Mouse (Mus musculus): Measurements from ENCODE around the gene Ncor1. TPM values are rescaled to one million over a fixed set of nuclear protein-coding genes. Genes with fewer than 3 reads are reported as not detected.
"Not testable (repeated sequence)": the region's sequence is repeated elsewhere in the genome, so short reads cannot be mapped to it uniquely, and the experiment has no call there.

Gene Ncor1
- polyA plus RNA-seq, 1 experiment from 2014 or later, result 127 TPM

DNA sequence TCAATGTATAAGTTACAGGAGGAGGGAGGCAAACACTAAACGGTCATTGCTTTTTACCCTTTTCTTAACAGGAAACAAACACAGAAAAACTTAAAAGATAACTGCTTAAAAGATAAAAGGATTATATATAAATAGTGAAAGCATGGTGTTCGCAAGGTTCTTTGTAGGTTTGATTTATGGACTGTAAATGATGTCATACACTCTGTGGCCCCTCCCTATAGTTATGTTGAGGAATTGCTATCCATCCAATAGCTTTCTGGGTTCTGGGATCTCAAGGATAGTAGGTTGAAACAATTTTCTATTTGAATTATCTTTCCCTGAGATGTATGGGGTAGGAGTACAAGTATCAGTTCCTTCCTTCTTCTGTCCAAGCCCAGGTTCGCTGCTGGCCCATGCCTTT, 138.2 kb downstream of the Ncor1 start:
- no peak overlapping the region for H3K4me3 ChIP-seq
- H3K27ac ChIP-seq, result no peak overlapping the region
- no peaks in the 10 kb centered on the region for H3K27me3 ChIP-seq (ENCODE audit: insufficient read depth, poor library complexity, severe bottlenecking)
- peaks cover 99% of the 10 kb centered on the region for H3K36me3 ChIP-seq
- 94% methylated on average over 3 of the region's 3 CpGs for WGBS
- H3K9me3 ChIP-seq, result no peaks in the 10 kb centered on the region
- no peaks in the 10 kb centered on the region for H3K4me1 ChIP-seq (replicated peaks)
- no peak for DNase-seq (ENCODE audit: low spot score)

DNA sequence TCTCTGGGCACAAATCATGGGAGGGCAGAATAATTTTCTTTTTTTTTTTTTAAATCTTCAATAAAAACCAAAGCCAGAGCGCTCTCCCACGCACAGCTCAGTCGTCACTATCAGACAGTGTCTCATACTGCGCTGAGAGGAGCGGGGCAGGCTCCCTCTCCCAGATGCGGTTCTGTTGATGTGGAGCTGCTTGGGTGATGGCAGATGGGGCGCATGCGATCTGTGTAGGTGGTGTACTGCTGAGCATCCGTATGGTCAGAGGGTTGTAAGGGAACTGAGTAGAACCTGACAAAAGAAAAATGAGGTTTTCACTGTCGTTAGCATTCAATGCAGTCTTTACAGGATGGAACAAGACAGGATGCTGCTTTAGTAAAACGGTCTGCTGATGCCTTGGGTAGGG, 140.6 kb downstream of the Ncor1 start:
- Histone ChIP-seq H3K36me3 (peaks cover 99% of the 10 kb centered on the region), H3K4me3 (no peak overlapping the region), H3K27ac (no peak overlapping the region), H3K9me3 (no peaks in the 10 kb centered on the region), H3K4me1 (replicated peaks) (no peaks in the 10 kb centered on the region), H3K27me3 (ENCODE audit: insufficient read depth, poor library complexity, severe bottlenecking) (no peaks in the 10 kb centered on the region)
- 92% methylated on average over 11 of the region's 11 CpGs for WGBS
- DNase-seq (ENCODE audit: low spot score), result no peak

DNA sequence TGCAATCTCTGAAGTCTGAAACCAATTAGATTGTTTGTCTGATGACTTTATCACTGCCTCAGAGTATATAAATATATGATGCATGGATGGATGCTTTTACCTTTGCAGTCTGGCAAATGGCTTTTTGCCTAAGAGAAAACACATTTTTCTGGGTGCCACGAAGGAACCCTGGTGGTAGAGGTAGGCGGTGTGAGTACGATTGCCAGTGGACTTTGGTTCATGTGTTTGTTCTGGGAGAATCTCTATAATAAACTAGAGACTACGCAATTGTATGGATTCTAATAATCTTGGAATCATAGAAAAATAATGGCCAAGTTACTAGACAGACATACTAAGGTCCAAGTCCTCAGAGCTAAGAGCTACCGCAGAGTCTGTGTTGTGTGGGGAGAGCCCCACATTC, 143.4 kb downstream of the Ncor1 start:
- Histone ChIP-seq H3K27ac (no peak overlapping the region), H3K4me3 (no peak overlapping the region), H3K27me3 (ENCODE audit: insufficient read depth, poor library complexity, severe bottlenecking) (no peaks in the 10 kb centered on the region), H3K9me3 (no peaks in the 10 kb centered on the region), H3K4me1 (replicated peaks) (no peaks in the 10 kb centered on the region), H3K36me3 (peaks cover 98% of the 10 kb centered on the region)
- WGBS, result 98% methylated on average over 5 of the region's 5 CpGs
- DNase-seq (ENCODE audit: low spot score), result no peak

DNA sequence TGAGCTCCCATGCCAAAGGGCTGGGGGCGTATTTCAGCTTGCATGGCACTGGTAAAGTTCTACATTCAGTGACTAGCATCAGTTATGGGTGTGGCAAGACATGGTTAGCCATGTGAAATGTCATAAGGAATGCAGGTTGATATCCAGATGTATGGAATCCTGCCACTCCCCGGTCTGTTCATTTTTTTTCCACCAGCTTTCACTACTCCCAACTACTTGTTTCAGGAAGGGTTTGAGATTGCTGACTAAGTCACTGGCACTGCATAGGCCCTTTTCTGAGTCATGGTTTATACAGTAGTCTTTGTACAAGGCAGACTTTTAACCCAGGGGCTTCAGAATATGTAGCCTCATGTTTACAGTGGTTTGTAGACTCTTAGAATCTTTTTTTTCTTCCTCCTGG, 149.0 kb downstream of the Ncor1 start:
- Histone ChIP-seq H3K27me3 (ENCODE audit: insufficient read depth, poor library complexity, severe bottlenecking) (no peaks in the 10 kb centered on the region), H3K27ac (no peak overlapping the region), H3K4me3 (no peak overlapping the region), H3K9me3 (no peaks in the 10 kb centered on the region), H3K4me1 (replicated peaks) (no peaks in the 10 kb centered on the region), H3K36me3 (peaks cover 84% of the 10 kb centered on the region)
- DNase-seq (ENCODE audit: low spot score), result no peak
- 91% methylated on average over 2 of the region's 2 CpGs for WGBS

DNA sequence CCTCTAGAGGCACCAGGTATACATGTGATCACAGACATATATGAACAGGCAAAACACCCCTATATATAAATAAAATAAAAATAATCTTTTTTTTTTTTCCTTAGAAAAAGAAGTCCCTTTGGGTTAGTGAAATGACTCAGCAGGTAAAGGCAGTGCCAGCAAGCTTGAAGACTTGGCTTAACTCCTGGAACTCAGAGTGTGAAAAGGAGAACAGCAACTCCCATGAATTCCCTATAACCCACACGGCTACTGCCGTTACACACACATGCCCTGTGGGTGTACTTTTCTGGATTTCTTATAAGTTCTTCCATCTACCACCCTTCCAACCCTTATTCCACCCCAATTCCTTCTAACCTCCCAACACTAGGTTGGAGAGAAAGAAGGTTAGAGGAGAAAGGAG, 152.5 kb downstream of the Ncor1 start:
- WGBS, result 97% methylated on average over 2 of the region's 2 CpGs
- Histone ChIP-seq H3K27me3 (ENCODE audit: insufficient read depth, poor library complexity, severe bottlenecking) (no peaks in the 10 kb centered on the region), H3K36me3 (peaks cover 52% of the 10 kb centered on the region), H3K4me1 (replicated peaks) (peaks cover 6% of the 10 kb centered on the region), H3K4me3 (no peak overlapping the region), H3K9me3 (no peaks in the 10 kb centered on the region), H3K27ac (no peak overlapping the region)
- no peak for DNase-seq (ENCODE audit: low spot score)

DNA sequence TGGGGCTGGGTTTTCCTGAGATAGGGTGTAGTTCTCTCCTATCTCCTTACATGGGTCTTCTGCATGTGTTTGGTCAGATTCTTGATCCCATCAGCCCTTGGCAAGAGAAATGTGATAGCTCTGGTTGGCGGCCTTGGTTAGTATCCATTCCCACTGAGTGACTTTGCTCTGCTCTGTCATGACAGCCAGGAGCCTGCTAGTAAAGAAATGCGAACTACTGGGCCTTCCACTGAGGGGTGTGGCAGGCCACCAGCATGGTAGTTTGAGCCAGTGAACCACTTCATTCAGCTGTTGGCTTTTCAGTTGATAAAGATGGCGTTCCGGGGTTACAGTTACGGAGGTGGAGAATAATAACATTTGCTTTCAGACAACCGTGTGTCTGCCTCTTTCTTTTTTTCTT, 159.5 kb downstream of the Ncor1 start:
- H3K27me3 ChIP-seq (ENCODE audit: insufficient read depth, poor library complexity, severe bottlenecking), result no peaks in the 10 kb centered on the region
- H3K4me3 ChIP-seq, result no peak overlapping the region
- peaks cover 6% of the 10 kb centered on the region for H3K4me1 ChIP-seq (replicated peaks)
- DNase-seq (ENCODE audit: low spot score), result no peak
- no peak overlapping the region for H3K27ac ChIP-seq
- WGBS, result 90% methylated on average over 6 of the region's 6 CpGs
- H3K9me3 ChIP-seq, result no peaks in the 10 kb centered on the region
- H3K36me3 ChIP-seq, result peaks cover 33% of the 10 kb centered on the region

DNA sequence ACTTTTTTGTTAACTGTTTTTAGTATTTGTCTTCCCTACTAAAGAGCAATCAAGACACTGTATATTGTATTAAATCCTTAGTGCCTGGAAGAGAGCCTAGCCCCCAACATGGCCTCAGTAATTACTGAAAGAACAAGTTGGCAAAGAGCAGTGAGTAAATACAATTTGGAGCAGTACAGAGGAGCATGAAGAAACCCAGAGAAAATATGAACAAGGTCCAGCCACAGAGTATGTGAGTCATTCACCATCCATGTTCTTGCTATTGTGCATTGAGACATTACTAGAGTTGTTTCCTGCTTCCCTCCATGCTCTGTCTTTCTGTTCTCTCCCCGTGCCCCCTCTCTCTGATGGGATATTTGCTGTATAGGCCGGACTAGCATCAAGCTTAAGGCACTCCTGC, 164.2 kb downstream of the Ncor1 start:
- WGBS, result 86% methylated on average over 2 of the region's 2 CpGs
- Histone ChIP-seq H3K27ac (no peak overlapping the region), H3K4me3 (no peak overlapping the region), H3K36me3 (peaks cover 63% of the 10 kb centered on the region), H3K9me3 (no peaks in the 10 kb centered on the region), H3K4me1 (replicated peaks) (no peaks in the 10 kb centered on the region), H3K27me3 (ENCODE audit: insufficient read depth, poor library complexity, severe bottlenecking) (no peaks in the 10 kb centered on the region)
- DNase-seq (ENCODE audit: low spot score), result no peak

DNA sequence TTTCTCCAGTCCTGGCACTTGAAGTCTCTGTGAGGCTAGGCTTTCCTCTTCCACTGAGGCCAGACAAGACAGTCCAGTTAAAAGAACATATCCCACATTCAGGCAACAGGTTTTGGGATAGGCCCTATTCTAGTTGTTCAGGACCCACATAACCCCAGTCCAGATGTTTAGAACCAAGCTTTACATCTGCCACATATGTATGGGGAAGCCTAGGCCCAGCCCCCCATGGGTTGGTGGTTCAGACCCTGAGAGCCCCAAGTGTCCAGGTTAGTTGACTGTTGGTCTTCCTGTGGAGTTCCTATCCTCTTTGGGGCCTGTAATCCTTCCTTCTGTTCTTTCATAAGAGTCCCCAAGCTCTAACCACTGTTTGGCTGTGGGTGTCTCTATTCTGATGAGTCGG, 170.6 kb downstream of the Ncor1 start:
- no peak for DNase-seq (ENCODE audit: low spot score)
- H3K4me1 ChIP-seq (replicated peaks), result no peaks in the 10 kb centered on the region
- H3K27me3 ChIP-seq (ENCODE audit: insufficient read depth, poor library complexity, severe bottlenecking), result no peaks in the 10 kb centered on the region
- peaks cover 74% of the 10 kb centered on the region for H3K36me3 ChIP-seq
- H3K27ac ChIP-seq, result no peak overlapping the region
- H3K9me3 ChIP-seq, result no peaks in the 10 kb centered on the region
- WGBS, result 95% methylated on average over 1 of the region's 1 CpGs
- no peak overlapping the region for H3K4me3 ChIP-seq

DNA sequence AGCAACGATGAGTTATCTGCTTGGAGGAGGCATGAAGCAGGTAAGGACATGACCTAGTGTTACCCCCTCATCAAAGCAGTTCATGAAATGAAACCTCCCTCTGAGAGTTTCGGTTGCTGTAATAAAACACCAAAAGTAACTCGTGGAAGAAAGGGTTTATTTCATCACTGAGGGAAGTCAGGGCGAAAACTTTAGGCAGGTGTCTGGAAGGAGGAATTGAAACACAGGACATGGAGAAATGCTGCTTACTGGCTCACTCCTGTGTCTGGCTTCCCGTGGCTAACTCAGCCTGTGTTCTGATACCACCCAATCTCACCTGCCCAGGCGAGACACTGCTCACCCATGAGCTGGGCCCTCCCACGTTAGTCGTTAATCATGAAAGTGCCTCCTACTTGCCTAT, 173.3 kb downstream of the Ncor1 start:
- Histone ChIP-seq H3K27me3 (ENCODE audit: insufficient read depth, poor library complexity, severe bottlenecking) (no peaks in the 10 kb centered on the region), H3K36me3 (peaks cover 59% of the 10 kb centered on the region), H3K4me1 (replicated peaks) (peaks cover 14% of the 10 kb centered on the region), H3K4me3 (no peak overlapping the region), H3K9me3 (no peaks in the 10 kb centered on the region), H3K27ac (no peak overlapping the region)
- 88% methylated on average over 8 of the region's 8 CpGs for WGBS
- no peak for DNase-seq (ENCODE audit: low spot score)

DNA sequence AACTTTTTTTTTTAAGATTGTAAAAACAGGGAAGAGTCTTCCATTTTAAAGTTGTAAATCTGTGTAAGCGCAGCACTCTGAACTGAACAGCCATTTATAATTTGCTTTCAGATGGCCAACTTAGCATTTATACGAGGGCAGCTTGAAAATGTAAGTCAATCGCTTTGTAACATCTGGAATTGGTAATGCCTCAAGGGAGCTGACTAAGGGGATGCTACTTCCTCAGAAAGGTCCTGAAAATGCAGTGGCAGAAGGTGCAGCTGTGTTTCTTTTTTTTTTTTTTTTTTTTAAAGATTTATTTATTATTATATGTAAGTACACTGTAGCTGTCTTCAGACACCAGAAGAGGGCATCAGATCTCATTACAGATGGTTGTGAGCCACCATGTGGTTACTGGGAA, 174.3 kb downstream of the Ncor1 start:
- WGBS, result 89% methylated on average over 3 of the region's 3 CpGs
- not testable (repeated sequence) for H3K9me3 ChIP-seq; DNase-seq (ENCODE audit: low spot score); H3K27ac ChIP-seq; H3K27me3 ChIP-seq (ENCODE audit: insufficient read depth, poor library complexity, severe bottlenecking); H3K4me3 ChIP-seq
- H3K36me3 ChIP-seq, result peaks cover 51% of the 10 kb centered on the region
- peaks cover 15% of the 10 kb centered on the region for H3K4me1 ChIP-seq (replicated peaks)

DNA sequence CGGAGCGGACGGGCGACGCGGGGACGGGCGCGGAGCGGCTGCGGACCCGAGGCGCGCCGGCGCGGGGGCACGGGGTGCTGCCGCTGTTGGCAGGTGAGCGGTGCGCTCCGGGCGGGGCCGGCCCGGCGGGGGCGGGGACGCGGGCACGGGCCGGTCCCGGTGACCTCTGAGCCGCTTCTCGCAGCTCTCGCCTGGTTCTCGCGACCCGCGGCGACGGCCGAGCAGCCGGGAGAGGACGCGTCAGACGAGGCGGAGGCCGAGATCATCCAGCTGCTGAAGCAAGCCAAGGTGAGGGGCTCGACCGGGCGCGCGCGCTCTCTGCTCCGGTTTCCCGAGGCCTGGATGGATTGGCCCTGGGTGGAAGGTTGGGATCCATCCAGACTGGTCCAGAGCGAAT, 176.7 kb downstream of the Ncor1 start:
- Histone ChIP-seq H3K36me3 (peaks cover 30% of the 10 kb centered on the region), H3K4me3 (peak overlapping the region; percentile 93), H3K9me3 (no peaks in the 10 kb centered on the region), H3K27ac (peak overlapping the region; percentile 92), H3K27me3 (ENCODE audit: insufficient read depth, poor library complexity, severe bottlenecking) (no peaks in the 10 kb centered on the region), H3K4me1 (replicated peaks) (peaks cover 15% of the 10 kb centered on the region)
- no peak for DNase-seq (ENCODE audit: low spot score)
- WGBS, result under 1% methylated on average over 57 of the region's 57 CpGs

DNA sequence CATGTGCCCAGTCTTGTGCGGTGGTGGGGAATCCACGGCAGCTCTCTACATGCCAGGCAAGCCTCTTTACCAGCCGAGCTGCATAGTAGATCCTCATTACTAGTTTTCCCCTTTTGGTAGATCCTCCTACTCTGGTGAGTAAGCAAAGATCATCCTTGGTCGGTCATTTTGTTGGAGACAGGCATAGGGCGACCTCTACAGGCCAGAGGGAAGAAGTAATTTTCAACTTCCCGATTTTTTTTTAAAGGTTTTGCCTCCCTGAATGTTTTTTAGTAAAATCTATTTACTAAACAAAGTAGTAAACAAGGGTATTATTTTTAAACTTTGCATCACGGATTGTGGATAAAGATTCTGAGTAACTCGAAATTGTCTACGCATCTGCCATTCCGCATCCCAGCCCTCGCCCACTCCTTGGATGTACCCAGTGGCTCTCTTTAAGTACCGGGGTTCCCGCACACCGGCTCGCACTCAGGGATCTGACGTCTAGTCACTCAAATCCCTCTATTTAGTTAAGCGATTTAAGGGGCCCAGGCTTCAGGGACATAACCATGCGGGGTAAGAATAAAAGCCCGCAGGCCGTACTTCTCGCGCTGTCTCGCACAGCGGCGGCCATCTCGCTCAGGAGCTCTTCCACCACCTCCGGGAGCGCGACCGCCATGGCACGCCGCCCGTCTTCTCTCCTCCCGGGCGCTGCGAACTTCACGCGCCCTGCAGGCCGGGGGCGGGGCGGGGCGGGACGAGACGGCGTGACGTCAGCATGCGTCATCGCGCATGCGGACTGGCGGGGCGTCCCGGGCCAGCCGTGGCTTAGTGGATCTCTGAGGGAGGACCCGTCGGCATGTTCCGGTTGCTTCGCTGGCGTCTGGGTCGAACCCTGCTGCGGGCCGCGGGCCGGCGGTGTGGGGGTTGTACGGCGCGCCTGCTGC, 177.4 kb downstream of the Ncor1 start, which contains the start of the genes Zswim7 and Ttc19:
Gene Zswim7 (minus strand): TSS at position 701 of the 926 bp plus-strand sequence.
Gene Ttc19 (plus strand): TSS at position 799 of the 926 bp plus-strand sequence.
- peaks cover 24% of the 10 kb centered on the region for H3K36me3 ChIP-seq
- peak within 1 kb of the TSS; percentile 93 for H3K4me3 ChIP-seq
- DNase-seq (ENCODE audit: low spot score), result peak; percentile 93
- under 1% methylated on average over 67 of the region's 68 CpGs for WGBS
- no peaks in the 10 kb centered on the region for H3K27me3 ChIP-seq (ENCODE audit: insufficient read depth, poor library complexity, severe bottlenecking)
- H3K27ac ChIP-seq, result peak within 1 kb of the TSS; percentile 92
- no peaks in the 10 kb centered on the region for H3K9me3 ChIP-seq
- H3K4me1 ChIP-seq (replicated peaks), result peaks cover 15% of the 10 kb centered on the region

DNA sequence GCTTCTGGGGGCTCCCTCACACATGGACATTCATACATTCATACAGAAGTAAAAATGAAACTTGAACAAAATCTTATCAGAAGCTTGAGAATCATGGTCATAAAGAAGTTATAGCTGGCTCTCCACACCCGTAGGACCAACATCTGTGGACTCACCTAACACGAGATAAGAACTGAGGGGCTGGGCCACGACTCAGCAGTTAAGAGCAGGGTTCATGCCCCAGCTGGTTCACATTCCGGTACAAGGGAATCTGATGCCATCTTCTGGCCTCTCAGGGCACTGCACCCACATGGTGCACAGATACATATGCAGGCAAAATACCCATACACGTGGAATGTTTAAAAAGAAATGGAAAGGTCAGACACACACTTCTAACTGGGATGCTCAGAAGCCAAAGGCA, 180.3 kb downstream of the Ncor1 start:
- Histone ChIP-seq H3K9me3 (no peaks in the 10 kb centered on the region), H3K27ac (no peak overlapping the region)
- WGBS, result 23% methylated on average over 5 of the region's 5 CpGs

More for the DNA sequence above, 180.3 kb downstream of the Ncor1 start:
- DNase-seq (ENCODE audit: low spot score), result peak; percentile 79
- Histone ChIP-seq H3K36me3 (peaks cover 1% of the 10 kb centered on the region; the same call in 1 of the 2 replicates), H3K27me3 (ENCODE audit: insufficient read depth, poor library complexity, severe bottlenecking) (no peaks in the 10 kb centered on the region), H3K4me3 (no peak overlapping the region), H3K4me1 (replicated peaks) (peaks cover 15% of the 10 kb centered on the region)

Measured in hindbrain, embryonic 10.5 days (tissue).